Mouse (Mus musculus) megakaryocyte, embryonic 14.5 days (primary cell): ENCODE results near the gene Pla2g2c. TPM values are rescaled to one million over a fixed set of nuclear protein-coding genes. Genes with fewer than 3 reads are reported as not detected.

Experiments
- H3K27me3 ChIP-seq: replicated peaks from 2 replicates; pipeline ENCODE3; 2012; ENCODE audit warnings: inconsistent platforms
- H3K36me3 ChIP-seq: replicated peaks from 2 replicates; pipeline ENCODE3; 2012; ENCODE audit warnings: low read length, inconsistent platforms, mixed read lengths
- H3K4me1 ChIP-seq: 2 replicates; pipeline ENCODE4 v1.6.1; 2012; ENCODE audit warnings: inconsistent platforms
- H3K4me3 ChIP-seq: replicated peaks from 2 replicates; pipeline ENCODE3; 2012; ENCODE audit warnings: moderate library complexity, mild to moderate bottlenecking, inconsistent platforms
- H3K9me3 ChIP-seq: 2 replicates; pipeline ENCODE4 v1.6.1; 2012; ENCODE audit warnings: inconsistent platforms
- FLI1 ChIP-seq: IDR thresholded peaks from 2 replicates; pipeline ENCODE4 v1.6.1; 2012; ENCODE audit warnings: low read length, inconsistent platforms, mixed read lengths
- GATA1 ChIP-seq: IDR thresholded peaks from 3 replicates; pipeline ENCODE4 v1.6.1; 2012; ENCODE audit warnings: mixed read lengths, low read length, inconsistent platforms, borderline replicate concordance
- polyA plus RNA-seq: library from polyadenylated mRNA; stranded (reverse); fragments of >175 nt; gene quantifications from 2 replicates; pipeline ENCODE4 v1.2.3, GENCODE M21; 2012; ENCODE audit warnings: low replicate concordance; ENCODE audit not compliant: insufficient read depth

The Pla2g2c gene
- polyA plus RNA-seq, 1 experiment = not detected

- Histone ChIP-seq H3K4me1 (no peaks in the 10 kb centered on the region), H3K36me3 (no peaks in the 10 kb centered on the region), H3K27me3 (peaks cover 72% of the 10 kb centered on the region), H3K9me3 (no peaks in the 10 kb centered on the region), H3K4me3 (no peak overlapping the region)
- TF ChIP-seq GATA1 (no peak), FLI1 (no peak)
Measured at GRCm38 (mm10) chr4:138772386-138772785, 47.8 kb downstream of the Pla2g2c start.

- no peak within 1 kb of the TSS for H3K4me3 ChIP-seq
- TF ChIP-seq FLI1 (no peak), GATA1 (no peak)
- H3K27me3 ChIP-seq = peaks cover 78% of the 10 kb centered on the region
- H3K36me3 ChIP-seq = no peaks in the 10 kb centered on the region
- no peaks in the 10 kb centered on the region for H3K4me1 ChIP-seq
- no peaks in the 10 kb centered on the region for H3K9me3 ChIP-seq
Measured at GRCm38 (mm10) chr4:138775435-138775834, 50.8 kb downstream of the Pla2g2c start, which contains the start of gene Pla2g2d. Gene Pla2g2d, plus strand, starts transcription at chr4:138775735.

GRCm38 (mm10) chr4:138777417-138778407 lies 53.1 kb downstream of the Pla2g2c start:
- Histone ChIP-seq H3K36me3 (no peaks in the 10 kb centered on the region), H3K27me3 (peaks cover 72% of the 10 kb centered on the region), H3K4me1 (no peaks in the 10 kb centered on the region), H3K9me3 (no peaks in the 10 kb centered on the region), H3K4me3 (no peak overlapping the region)
- TF ChIP-seq GATA1 (no peak), FLI1 (no peak)

GRCm38 (mm10) chr4:138780300-138780699 lies 55.7 kb downstream of the Pla2g2c start:
- Histone ChIP-seq H3K4me3 (no peak overlapping the region), H3K36me3 (no peaks in the 10 kb centered on the region), H3K27me3 (peaks cover 77% of the 10 kb centered on the region), H3K9me3 (no peaks in the 10 kb centered on the region), H3K4me1 (no peaks in the 10 kb centered on the region)
- TF ChIP-seq GATA1 (no peak), FLI1 (no peak)

GRCm38 (mm10) chr4:138782098-138782497 lies 57.5 kb downstream of the Pla2g2c start:
- Histone ChIP-seq H3K4me3 (no peak overlapping the region), H3K36me3 (no peaks in the 10 kb centered on the region), H3K9me3 (no peaks in the 10 kb centered on the region), H3K4me1 (no peaks in the 10 kb centered on the region), H3K27me3 (peaks cover 77% of the 10 kb centered on the region)
- TF ChIP-seq GATA1 (no peak), FLI1 (no peak)

- Histone ChIP-seq H3K36me3 (no peaks in the 10 kb centered on the region), H3K4me3 (no peak overlapping the region), H3K4me1 (no peaks in the 10 kb centered on the region), H3K9me3 (no peaks in the 10 kb centered on the region), H3K27me3 (peaks cover 70% of the 10 kb centered on the region)
- TF ChIP-seq FLI1 (no peak), GATA1 (no peak)
Measured at GRCm38 (mm10) chr4:138785721-138786120, 61.1 kb downstream of the Pla2g2c start.

GRCm38 (mm10) chr4:138786141-138786540 lies 61.5 kb downstream of the Pla2g2c start:
- TF ChIP-seq GATA1 (no peak), FLI1 (no peak)
- no peaks in the 10 kb centered on the region for H3K36me3 ChIP-seq
- no peaks in the 10 kb centered on the region for H3K9me3 ChIP-seq
- peaks cover 71% of the 10 kb centered on the region for H3K27me3 ChIP-seq
- no peak overlapping the region for H3K4me3 ChIP-seq
- H3K4me1 ChIP-seq = no peaks in the 10 kb centered on the region

- Histone ChIP-seq H3K9me3 (no peaks in the 10 kb centered on the region), H3K4me3 (no peak overlapping the region), H3K27me3 (peaks cover 81% of the 10 kb centered on the region), H3K36me3 (no peaks in the 10 kb centered on the region), H3K4me1 (no peaks in the 10 kb centered on the region)
- no peak for TF ChIP-seq GATA1
- no peak for TF ChIP-seq FLI1
Measured at GRCm38 (mm10) chr4:138788381-138788780, 63.8 kb downstream of the Pla2g2c start.

- Histone ChIP-seq H3K4me3 (no peak overlapping the region), H3K4me1 (peaks cover 2% of the 10 kb centered on the region; the same call in 1 of the 2 replicates), H3K27me3 (peaks cover 83% of the 10 kb centered on the region), H3K9me3 (peaks cover 18% of the 10 kb centered on the region), H3K36me3 (no peaks in the 10 kb centered on the region)
- TF ChIP-seq FLI1 (no peak), GATA1 (no peak)
Measured at GRCm38 (mm10) chr4:138791452-138791851, 66.9 kb downstream of the Pla2g2c start.

- Histone ChIP-seq H3K4me1 (peaks cover 4% of the 10 kb centered on the region; the same call in 1 of the 2 replicates), H3K27me3 (peaks cover 84% of the 10 kb centered on the region), H3K9me3 (peaks cover 18% of the 10 kb centered on the region), H3K4me3 (no peak overlapping the region), H3K36me3 (no peaks in the 10 kb centered on the region)
- TF ChIP-seq GATA1 (no peak), FLI1 (no peak)
Measured at GRCm38 (mm10) chr4:138792599-138792998, 68.0 kb downstream of the Pla2g2c start.
